Mouse (Mus musculus): ENCODE measurements at regions not wholly inside any gene's neighbourhood (a gene's known extent, or its start where the extent isn't known, plus 50 kb on each side); places are given as distances from the start of the nearest gene placed in this dataset.
"Not testable (repeated sequence)": the region's sequence is repeated elsewhere in the genome, so short reads cannot be mapped to it uniquely, and the experiment has no call there.

GRCm38 (mm10) chr12:93812963-93813733, 1878.9 kb upstream of the Flrt2 start:
- no peak for DNase-seq (ENCODE audit: low spot score in 2 of 2)

DNA sequence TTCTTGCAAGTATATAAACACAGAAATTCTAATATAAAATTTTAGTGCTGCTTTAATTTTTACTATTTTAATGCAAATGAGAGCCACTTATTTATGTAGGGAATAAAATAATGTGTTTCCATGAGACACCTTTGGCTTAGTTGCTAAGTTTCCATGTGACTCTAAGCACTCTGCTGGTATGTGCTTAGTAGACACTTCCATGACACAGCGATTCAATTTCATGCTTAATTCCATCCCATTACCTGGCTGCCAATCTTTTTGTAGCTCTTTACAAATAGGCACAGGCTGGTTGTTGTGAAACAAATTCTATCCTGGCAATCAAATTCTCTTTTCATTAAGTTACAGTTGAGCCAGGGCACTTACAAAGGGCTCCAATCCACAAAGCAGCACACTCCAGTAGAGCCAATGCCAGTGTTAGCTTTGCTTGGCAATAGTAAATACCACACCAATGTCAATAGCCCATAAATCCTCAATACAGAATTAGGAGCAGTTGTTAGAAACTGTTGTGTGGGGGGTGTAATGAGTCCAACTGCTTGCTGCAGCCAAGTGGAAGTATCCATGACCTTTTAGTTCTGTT, 1841.0 kb upstream of the Flrt2 start:
- no peak for DNase-seq (ENCODE audit: low spot score in 2 of 2)

- DNase-seq (ENCODE audit: low spot score in 2 of 2) = no peak
Observed at GRCm38 (mm10) chr12:93851660-93852059, 1840.4 kb upstream of the Flrt2 start.

DNA sequence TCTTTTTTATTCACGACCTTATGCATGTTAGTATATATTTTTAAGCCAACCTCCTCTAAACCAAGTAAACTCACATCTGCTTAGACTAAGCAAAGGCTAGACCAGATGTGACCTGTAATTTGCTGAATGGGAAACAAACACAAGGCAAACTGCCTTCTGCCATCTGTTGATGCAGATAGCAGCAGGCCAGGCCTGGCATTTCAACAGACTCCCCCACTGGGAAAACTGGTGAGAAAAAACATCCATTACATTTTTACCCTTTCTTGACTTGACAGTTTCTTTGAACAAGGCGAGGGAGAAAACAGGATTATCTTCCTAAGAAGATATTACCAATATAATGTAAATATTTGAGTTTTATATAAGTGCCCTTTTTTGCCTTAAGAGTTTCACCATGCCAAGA, 1806.1 kb upstream of the Flrt2 start:
- no peak for DNase-seq (ENCODE audit: low spot score in 2 of 2)

DNA sequence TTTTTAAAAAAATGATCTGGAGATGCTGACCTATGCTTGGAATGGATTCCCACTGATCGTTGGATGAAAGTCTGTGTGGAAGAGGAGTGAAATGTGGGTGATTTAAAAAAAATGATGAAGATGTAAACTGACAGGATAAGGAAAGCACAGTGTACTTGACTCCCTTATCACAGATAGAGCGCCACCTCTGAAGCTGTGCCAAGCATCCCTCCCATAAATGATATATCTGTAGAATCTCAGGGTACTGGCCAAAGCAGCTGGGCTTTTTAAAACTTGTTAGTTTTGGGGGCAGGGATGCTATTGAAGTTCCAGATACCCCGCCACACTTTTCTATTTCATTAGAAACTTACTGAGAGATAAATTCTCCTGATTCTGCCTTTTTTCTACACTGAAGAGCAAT, 1801.9 kb upstream of the Flrt2 start:
- no peak for DNase-seq (ENCODE audit: low spot score in 2 of 2)

DNA sequence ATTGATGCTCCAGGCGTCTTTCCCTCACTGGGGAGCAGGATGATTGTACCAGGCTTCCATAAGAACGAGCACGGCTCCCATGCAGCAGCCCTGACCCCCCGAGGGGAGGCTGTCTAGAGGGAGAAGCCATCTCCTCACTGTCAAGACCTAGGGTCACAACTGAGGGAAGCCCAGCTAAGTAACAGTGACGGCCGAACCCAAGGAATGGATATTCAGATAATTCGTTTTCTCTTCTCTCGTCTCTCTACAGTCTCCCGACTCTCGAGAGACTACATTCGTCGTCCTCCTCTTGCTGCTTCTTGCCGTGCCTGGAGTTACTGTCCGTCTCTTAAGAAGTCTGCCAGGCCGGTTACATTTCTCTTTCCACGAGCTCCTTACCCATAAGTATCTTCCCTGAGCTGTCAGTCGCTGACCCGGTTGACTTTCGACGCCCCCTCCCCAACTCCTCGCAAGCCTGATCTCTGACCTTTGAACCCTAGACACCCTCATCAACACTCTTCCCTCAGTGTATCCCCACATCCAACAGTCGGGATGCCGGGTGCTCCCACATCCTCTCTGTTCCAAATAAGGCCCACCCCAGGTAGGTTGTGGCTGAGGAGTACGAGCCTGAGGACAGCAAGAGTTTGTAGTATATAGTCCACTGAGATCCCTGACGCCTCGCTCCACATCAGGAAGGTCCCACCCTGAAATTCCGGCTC, 1763.3 kb upstream of the Flrt2 start:
- not testable (repeated sequence) for DNase-seq (ENCODE audit: low spot score in 2 of 2)

GRCm38 (mm10) chr12:93929239-93929563, 1762.8 kb upstream of the Flrt2 start:
- not testable (repeated sequence) for DNase-seq (ENCODE audit: low spot score in 2 of 2)

DNA sequence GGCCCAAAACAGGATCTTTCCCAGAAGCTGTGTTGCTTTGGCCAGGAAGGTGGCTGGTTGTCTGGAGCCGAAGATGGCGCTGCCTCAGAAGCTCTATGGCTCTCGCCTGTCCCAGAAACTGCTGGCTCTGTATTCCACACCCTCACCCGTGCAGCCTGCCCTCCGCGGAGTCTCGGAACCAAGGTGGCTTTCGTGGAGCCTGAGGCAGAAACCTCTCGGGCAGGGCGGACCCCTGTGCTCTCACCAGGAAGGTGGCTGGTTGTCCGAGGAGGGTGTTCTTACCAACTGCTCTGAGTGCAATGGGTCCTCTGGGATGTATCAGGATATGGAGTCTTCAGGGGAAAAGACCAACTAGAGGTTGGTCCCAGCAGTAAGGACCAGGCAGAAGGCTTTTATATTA, 1761.8 kb upstream of the Flrt2 start:
- DNase-seq (ENCODE audit: low spot score in 2 of 2) = not testable (repeated sequence)

DNA sequence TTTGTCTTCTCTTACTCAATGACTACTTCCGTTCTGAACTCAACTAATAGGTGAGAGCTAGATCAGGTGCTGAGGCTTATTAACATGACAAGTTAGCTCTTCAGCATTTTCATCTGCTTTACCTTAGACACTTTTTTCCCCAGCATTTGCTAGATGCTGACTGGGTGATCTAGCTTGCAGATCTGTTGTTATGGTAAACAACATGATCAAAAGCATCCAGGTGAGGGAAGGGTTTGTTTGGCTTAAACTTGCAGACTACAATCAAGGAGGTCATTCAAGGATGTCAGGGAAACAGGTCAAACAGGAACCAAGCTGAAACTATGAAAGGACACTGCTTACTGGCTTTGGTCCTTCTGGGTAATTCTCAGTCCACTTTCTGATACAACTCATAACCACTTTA, 1731.2 kb upstream of the Flrt2 start:
- DNase-seq (ENCODE audit: low spot score in 2 of 2) = no peak

DNA sequence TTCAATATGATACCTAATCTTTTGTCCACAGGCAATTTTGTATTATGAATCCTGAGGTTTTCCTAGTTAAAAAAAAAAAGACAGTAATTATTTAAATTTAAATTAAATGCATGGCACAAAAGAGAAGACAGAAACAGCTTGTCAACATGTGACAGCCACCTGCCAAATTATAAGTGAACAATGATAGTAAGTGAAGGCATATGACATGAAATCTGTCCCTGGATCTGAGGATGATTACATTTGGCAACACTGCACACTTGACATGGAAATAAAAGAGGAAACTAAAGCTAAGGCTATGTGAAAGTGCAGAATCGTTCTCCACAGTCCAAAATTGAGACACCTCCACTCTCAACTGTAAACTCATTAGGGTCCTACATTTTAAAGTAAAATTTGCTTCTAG, 1710.7 kb upstream of the Flrt2 start:
- no peak for DNase-seq (ENCODE audit: low spot score in 2 of 2)

GRCm38 (mm10) chr12:93991531-93991930, 1700.5 kb upstream of the Flrt2 start:
- no peak for DNase-seq (ENCODE audit: low spot score in 2 of 2)

GRCm38 (mm10) chr12:93993875-93994274, 1698.2 kb upstream of the Flrt2 start:
- DNase-seq (ENCODE audit: low spot score in 2 of 2) = no peak

GRCm38 (mm10) chr12:94015946-94016345, 1676.1 kb upstream of the Flrt2 start:
- DNase-seq (ENCODE audit: low spot score in 2 of 2) = no peak

DNA sequence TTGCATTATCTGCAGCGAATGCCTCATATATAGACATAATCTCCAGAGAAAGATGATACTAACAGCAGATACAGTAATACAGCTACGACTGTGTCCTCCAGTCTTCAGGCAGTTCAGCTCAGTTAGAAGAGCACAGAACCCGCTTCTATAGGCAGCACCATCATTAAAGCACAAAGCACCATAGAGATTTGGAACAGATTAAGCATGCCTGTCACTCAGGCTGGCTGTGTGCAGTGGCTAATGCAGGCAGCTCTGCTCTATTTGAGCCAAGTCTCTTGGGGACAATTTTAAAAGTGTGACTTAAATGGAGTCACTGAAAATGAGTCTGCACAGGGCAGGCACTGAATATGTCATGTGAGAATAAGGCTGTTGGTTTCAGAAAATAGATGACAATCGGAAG, 1660.7 kb upstream of the Flrt2 start:
- DNase-seq (ENCODE audit: low spot score in 2 of 2) = no peak

GRCm38 (mm10) chr12:94047972-94048371, 1644.1 kb upstream of the Flrt2 start:
- DNase-seq (ENCODE audit: low spot score in 2 of 2) = no peak

GRCm38 (mm10) chr12:94057767-94058166, 1634.3 kb upstream of the Flrt2 start:
- DNase-seq (ENCODE audit: low spot score in 2 of 2) = no peak

- no peak for DNase-seq (ENCODE audit: low spot score in 2 of 2)
Observed at GRCm38 (mm10) chr12:94059641-94060040, 1632.4 kb upstream of the Flrt2 start.

- DNase-seq (ENCODE audit: low spot score in 2 of 2) = no peak
Observed at GRCm38 (mm10) chr12:94060336-94060735, 1631.7 kb upstream of the Flrt2 start.

DNA sequence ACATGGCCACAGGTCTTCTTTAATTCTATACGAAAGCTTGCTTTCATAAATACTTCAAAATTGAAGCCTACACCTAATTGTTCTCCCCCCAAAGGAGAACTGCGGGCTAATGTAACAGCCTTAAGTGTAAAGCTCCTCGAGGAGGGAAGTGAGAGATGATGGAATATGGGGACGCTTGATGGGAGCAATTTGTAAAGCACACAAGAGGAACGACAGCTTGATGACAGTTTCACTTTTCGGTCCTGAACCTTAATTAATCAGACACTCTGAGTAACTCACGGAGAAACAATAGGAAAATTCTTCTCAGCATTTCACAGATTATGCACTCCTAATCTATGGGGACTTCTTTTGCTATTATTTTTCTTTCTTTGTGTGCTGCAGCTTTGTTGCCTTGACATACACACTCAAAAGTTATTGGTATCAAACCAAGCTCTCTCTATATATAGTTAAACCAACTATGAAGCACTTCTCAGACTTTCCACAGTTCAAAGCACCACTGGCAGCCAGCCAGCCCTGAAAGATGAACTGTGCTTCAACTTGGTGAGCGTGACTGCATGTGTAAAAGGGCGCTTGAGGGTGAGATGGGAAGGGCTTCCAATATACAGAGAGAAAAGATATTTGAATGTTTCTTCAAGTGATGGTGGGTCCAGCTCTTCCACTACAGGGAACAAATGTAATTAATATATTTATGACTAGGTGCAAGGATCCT, 1625.4 kb upstream of the Flrt2 start:
- DNase-seq (ENCODE audit: low spot score in 2 of 2) = no peak

- no peak for DNase-seq (ENCODE audit: low spot score in 2 of 2)
Observed at GRCm38 (mm10) chr12:94070940-94071505, 1621.0 kb upstream of the Flrt2 start.

DNA sequence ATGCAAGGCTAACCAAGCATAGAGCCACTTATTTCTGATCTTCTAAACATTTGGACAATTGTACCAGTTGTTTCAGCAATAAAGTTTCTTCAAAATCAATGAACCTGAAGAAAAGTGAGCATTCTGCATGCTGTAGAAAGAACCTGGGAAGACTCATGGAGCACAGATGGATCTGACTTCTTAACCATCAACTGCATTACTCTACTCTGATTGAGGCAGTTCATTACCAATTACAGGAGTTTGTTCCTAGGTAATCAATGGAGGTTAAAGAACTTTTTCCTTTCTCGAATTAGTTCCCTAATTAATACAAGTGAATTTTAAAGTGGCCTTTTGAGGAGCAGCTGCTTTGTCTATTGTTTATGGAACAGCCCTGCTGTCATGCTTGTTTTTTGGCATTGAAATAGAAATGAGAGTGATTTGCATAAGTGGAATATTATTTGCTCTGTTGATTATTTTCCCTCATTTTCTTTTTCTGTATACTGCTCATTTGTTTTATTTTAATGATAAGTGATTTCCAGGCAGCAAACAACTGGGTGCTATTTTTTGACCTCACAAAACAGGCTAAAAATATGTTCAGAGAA, 1586.4 kb upstream of the Flrt2 start:
- DNase-seq (ENCODE audit: low spot score in 2 of 2) = no peak

- no peak for DNase-seq (ENCODE audit: low spot score in 2 of 2)
Observed at GRCm38 (mm10) chr12:94150143-94150542, 1541.9 kb upstream of the Flrt2 start.
